Mouse (Mus musculus): ENCODE measurements around the gene Pnpla1. TPM values are rescaled to one million over a fixed set of nuclear protein-coding genes. Genes with fewer than 3 reads are reported as not detected.
A peak's percentile ranks its signal among the peaks of the same experiment; 100 is the strongest.

The Pnpla1 gene
- total RNA-seq, 2 experiments from 2014 or later = 0.42 to 0.66 TPM

DNA sequence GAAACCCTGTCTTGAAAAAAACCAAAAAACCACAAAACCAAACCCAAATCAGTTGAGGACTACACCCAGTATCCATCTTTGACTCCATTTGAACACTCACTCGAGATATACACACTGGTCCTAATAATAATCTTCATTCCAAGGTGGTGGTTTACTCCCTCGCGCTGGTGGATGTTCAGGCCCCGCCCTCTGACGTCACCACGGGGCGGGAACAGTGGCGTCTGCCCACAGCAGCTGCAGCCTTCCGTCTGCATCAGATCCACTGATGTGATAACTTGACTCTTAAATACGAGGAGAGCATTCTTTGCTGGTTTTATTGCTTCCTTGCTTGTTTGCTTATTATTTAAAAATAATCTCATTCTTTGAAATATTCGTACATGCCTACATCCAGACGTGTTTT is 24.1 kb downstream of the Pnpla1 start:
- DNase-seq (ENCODE audit: extremely low spot score in 1 of 2, low spot score in 1 of 2) = peak in 1 of 2 experiments; percentile 50

DNA sequence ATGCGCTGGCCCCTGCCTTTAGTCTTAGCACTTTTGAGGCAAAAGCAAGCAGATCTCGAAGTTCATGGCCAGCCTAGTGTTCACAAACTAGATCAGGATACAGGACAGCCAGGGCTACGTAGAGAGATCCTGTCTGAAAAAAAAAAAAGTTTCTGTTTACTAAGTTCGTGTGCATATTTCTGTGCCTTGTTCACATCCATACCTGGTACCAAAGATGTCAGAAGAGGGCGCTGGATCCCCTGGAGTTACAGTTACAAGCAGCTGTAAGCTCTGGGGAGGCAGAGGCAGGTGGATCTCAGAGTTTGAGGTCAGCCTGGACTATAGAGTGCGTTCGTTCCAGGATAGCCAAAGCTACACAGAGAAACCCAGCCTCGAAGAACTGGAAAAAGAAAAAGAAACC is 24.6 kb downstream of the Pnpla1 start:
- DNase-seq (ENCODE audit: extremely low spot score in 1 of 2, low spot score in 1 of 2) = no peak

DNA sequence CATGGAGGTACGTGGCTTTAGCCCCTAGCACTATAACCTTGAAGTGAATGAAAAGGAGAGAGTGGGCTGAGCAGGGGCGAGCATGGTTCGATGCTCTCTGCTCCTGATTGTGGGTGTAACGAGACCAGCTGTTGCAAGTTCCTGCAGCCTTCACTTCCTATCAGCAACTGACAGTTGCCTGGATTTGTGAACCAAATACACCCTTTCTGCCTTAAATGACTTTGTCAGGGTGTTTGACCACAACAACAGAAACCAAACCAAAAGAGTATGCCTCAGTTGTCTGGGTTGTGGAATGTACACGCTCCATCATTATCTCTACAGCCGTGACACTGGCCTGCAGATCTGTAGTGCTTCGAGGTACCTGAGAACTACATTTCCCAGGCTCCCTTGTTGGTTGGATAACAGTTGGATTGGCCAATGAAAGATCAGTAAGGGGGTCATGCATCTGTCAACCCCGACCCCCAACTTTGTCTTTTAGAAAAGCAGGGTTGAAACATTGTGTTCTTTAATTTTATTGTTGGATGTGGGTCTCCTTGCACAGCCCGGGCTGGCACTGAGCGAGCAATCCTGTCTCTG is 25.8 kb downstream of the Pnpla1 start:
- no peak for DNase-seq (ENCODE audit: extremely low spot score in 1 of 2, low spot score in 1 of 2)

DNA sequence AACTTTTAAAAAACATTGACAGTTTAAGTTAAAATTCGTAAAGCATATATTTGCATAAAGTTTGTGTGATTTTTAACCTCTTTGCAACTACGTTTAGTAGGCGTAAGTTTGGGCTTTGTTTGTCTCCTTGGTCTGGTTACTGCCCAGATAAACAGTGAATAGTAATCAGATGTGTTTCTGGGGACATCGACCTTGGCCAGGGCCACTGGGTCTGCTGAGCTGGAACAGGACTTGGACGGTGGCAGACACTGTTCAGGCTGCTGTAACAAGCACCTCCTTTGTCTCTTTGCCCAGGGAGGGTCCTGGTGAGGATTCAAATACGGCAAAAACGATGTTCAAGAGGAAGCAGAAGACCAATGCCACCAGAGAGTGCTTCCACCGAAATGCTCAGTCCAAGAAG is 27.0 kb downstream of the Pnpla1 start:
- no peak for DNase-seq (ENCODE audit: extremely low spot score in 1 of 2, low spot score in 1 of 2)

DNA sequence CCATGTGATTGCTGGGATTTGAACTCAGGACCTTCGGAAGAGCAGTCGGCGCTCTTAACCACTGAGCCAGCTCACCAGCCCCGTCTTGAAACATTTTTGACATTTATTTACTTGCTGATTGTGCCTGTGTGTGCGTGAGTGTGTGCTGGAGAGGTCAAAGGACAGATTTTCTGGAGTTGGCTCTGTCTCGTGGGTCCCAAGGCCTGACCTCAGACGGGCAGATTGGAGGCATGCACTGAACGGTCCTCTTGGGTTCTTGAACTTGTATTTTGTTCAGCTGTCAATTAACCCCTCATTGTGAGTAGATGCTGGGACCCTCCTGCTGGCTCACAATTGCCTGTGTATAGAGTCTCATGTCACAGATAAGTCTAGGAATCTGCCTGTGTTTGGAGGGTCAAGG is 28.1 kb downstream of the Pnpla1 start:
- no peak for DNase-seq (ENCODE audit: extremely low spot score in 1 of 2, low spot score in 1 of 2)

DNA sequence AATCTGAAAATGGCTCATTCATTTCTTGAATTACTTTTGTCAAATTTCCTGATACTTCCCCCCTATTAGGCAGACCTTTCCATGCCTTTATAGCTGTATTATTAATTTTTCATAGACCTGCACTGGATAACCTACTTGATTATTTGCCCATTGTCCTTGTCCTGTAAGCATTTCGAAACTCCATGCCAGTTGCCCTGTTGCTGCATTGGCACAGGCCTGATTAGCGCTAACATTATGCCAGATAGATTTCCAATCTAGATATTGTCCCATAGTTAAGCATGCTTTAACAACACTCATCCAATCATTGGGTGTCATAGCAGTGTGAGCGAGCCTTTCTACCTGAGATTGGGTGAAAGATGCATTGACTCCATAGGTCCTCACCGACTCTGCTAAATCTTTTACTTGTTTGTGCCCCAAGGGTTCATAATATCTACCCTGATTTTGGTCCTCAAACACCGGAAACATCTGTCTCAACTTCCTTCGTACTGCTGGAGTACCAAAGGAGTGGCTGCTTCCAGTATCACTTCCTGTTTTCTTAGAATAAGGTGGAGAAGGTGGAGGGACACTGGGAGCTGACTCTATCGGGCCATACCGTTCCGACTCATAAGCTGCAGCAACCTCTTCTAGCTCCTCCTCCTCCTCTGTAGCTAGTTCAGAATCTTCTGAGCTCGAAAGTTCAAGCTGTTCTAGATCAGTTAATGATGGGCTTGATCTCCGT is 36.0 kb downstream of the Pnpla1 start:
- no peak for DNase-seq (ENCODE audit: extremely low spot score in 1 of 2, low spot score in 1 of 2)

DNA sequence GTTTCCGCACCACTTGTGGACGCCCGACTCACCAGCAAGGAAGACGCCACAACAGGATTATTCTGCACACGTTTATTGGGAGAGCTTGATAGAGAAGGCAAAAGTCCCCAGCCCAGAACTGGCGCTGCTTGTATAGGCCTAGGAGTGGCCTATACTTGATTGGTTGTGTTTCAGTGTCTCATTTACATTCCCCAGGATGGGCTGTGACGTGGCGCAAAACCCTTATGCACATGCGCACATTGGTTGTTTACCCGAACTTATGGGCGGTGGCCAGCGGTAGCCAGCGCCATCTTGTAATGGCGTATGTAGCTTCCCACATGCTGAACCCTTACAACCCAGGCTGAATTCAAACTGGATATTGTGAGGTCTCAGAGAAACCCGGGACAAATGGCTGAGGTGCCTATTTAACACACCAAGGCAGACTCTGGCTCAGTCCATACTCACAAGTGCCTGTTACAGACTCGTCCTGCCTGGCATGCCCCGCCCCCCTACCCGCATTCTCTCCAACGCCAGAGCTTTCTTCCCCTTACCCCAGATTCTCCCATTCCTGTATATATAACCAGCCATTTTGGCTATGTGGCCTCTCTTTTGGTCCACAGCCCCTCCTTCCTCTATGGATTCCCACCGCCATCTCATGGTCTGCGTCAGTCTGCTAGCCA is 37.1 kb downstream of the Pnpla1 start:
- DNase-seq (ENCODE audit: extremely low spot score in 1 of 2, low spot score in 1 of 2) = no peak

DNA sequence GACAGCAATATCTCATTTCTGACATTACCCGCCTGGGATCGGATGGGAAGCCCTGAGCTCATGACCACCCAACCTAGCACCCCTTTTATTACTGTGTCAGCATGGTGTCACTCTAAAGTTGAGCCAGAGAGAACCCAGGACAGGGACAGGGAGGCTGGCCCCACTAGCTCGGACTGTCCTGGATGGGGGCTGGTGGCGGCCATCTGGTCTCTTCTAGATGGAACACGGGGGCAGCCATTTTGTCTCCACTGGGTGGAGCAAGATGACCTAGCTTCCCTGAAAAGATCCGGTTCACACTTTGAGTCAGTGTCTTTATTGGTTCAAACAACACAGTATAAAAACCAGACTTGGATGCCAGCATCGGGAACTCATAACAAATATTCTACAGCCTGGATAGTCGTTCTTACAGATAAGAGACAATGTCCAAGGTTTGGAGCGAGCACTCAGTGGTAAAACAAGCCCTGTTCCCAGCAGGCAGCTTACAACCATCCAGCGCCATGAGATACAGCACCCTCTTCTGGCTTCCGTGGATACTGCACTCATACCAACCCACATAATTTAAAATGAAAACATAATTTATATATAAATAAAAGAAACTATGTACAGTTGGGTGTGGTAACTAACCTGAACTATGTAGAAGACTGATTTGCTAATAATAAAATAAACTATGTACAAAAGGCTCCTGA is 38.0 kb downstream of the Pnpla1 start:
- no peak for DNase-seq (ENCODE audit: extremely low spot score in 1 of 2, low spot score in 1 of 2)

DNA sequence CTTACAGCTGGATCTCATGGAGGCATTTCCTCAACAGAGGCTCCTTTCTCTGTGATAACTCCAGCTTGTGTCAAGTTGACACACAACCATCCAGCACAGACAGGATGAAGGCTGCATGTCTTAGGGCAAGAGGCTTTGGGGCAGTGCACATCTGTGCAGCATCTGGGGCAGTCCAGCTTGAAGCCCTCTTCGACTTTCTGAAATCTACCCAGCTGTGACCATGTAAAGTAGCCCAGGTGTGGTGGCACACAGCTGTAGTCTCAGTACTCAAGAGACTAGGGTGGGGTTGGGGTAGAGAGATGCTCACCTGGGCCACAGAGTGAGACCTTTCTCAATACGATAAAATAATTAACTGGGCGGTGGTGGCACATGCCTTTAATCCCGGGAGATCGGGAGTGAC is 39.6 kb downstream of the Pnpla1 start:
- no peak for DNase-seq (ENCODE audit: extremely low spot score in 1 of 2, low spot score in 1 of 2)

DNA sequence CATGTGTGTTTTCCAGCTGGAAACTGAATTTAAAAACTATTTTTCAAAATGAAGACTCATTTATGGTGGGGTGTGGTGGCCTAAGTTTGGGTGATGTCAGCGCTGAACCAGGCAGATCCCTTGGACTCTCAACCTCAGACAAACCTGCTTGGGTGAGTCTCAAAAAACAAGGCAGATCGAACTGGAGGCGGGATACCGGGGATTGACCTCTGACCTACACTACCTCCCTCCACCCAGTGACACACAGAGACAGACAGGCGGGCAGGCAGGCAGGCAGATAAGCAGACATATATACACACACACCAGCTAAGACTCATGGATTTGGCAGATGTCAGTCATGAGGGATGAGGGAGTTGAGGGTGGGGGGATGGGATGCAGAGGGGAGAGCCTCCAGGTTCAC is 40.0 kb downstream of the Pnpla1 start:
- DNase-seq (ENCODE audit: extremely low spot score in 1 of 2, low spot score in 1 of 2) = no peak

DNA sequence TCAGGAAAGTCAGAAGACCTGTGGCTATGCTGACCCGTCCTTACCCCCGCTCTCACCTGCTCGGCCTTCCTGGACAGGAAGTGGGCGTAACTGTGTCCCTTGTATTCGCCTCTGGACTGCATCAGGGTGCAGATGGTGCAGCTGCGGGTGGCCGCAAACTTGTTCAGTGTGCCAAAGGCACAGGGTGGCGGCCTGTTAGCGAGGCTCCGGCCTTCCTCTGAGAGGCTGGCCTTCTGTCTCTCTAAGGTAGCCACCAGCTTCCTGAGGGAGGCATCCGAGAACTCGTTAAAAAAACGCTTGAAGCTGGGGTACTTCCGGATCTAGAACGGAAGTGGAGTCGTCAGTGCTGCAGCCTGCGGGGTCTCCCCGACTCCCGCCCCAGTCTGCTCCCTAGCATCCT is 41.2 kb downstream of the Pnpla1 start:
- no peak for DNase-seq (ENCODE audit: extremely low spot score in 1 of 2, low spot score in 1 of 2)

DNA sequence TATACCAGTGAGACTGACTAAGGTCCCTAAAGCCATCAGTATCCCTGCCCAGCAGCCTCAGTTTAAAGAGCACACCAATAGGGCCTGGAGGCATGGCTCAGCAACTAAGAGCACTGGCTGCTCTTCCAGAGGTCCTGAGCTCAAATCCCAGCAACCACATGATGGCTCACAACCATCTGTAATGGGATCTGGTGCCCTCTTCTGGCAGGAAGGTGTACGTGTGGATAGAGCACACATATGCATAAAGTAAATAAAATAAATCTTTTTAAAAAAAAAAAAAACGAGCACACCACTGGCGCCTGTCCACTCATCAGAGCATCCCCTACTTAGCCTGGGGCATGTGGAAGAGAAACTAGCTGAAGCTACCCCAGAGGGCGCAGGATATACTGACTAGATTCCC is 43.3 kb downstream of the Pnpla1 start:
- DNase-seq (ENCODE audit: extremely low spot score in 1 of 2, low spot score in 1 of 2) = no peak

DNA sequence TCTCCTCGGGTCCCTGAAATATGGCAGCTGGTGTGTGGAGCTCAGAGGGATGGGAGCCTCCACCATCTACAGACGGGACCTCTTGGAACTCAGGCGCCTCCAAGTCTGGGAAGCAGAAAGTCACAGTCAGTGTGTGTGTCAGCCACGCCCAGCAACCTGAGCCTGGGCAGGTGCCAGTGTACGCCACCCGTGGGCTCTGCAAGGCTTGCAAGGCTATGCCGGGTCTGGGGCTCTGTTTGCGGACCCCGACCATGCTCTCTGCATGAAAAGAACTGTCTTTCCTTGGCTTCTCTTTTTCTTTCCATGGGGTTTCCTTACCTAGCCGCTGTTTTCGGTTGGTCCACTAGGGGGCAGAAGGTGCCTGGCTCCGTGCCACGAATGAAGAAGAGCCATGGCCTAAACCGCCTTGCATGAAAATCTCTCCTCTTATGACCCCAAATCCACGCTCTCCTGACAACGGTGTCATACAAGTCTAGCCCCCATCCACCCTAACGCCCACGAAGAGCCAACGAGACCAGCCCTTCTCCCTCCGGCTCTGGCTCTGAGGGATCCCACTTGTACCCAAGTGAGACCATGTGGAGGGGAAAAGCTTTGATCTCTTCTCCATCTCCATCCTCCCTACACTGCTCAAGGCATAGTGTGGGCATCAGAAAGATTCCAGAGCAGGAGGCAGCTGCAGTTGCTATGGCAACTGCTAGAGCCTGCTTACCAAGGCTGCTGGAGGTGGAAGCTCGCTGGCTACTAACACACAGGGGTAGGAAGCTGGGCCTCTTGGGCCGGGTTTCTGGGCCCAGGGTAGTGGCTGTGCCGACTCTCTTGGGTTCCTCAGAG is 46.5 kb downstream of the Pnpla1 start:
- DNase-seq (ENCODE audit: extremely low spot score in 1 of 2, low spot score in 1 of 2) = peak; percentile 62 to 76

DNA sequence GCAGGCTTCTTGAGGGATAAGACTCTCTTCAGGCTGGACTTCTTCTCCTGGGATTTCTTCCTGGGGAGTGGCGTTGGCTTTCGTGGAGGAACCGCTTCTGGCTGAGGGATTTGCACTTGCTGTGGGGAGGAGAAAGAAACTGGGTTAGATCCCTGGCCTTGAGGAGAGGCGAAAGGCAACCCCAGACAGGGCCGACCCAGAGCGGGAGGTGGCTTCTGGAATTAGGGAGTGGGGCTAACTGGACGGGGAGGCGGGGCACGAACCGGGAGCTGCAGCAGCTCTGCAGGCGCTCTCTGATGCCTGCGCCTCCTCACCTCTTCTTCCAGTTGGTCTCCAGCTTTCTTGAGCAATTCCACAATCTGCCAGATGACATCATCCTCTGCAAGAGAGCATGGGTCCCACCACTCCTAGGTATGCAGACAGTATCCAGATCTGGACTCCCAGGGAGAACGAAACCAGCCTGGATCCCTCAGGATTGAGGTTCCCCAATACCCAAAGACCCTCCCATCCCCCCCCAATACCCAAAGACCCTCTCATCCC is 47.2 kb downstream of the Pnpla1 start:
- DNase-seq (ENCODE audit: extremely low spot score in 1 of 2, low spot score in 1 of 2) = peak in 1 of 2 experiments; percentile 28

DNA sequence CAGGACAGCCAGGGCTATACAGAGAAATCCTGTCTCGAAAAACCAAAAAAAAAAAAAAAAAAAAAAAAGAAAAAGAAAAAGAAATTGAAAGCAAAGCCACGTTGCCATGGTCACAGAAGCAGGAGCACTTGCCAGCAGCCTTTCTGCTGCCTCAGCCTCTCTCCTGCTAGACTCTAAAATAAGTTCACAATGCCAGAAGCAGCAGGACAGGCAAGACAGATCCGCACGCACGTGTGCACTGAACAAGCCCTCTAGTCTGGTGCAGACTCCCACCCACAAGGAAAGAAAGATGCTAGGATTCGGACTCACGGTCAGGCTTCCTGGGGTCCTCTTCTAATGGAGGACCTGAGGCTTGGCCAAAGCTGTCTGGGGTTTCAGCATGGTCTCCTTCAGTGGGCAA is 49.7 kb downstream of the Pnpla1 start:
- no peak for DNase-seq (ENCODE audit: extremely low spot score in 1 of 2, low spot score in 1 of 2)

DNA sequence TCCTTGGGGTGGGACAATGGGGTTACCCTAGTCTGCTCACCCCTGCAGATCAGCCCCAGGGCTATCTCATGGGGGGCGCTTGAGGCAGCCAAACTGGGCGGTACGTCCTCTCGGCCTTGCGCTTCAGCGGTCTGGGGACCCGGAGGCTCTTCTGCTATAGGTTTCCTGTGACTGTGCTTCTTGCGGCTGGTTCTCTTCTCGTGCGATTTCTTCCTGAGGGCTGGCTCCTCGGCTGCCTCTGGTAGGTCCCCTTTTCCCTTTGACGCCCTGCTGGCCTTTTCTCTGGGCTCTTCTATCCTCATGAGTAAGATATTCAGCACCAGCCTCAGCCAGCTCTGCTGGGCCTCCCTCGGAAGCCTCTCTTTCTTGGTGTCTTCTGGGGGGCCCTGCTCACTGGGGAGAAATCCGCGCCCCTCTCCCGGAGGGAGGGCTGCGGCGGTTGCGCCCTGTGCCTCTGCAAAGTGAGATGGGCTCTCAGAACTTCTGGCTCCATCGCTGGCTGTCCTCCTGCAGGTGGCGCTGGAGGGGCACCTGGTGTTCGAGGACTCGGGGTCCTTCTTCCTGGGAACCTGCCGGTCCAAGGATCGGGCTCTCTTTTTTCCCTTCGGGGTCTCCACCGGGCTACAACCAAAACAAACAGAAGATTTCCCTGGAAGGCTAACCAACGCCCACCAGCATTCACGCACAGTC is 51.2 kb downstream of the Pnpla1 start:
- peak in 1 of 2 experiments; percentile 43 for DNase-seq (ENCODE audit: extremely low spot score in 1 of 2, low spot score in 1 of 2)

DNA sequence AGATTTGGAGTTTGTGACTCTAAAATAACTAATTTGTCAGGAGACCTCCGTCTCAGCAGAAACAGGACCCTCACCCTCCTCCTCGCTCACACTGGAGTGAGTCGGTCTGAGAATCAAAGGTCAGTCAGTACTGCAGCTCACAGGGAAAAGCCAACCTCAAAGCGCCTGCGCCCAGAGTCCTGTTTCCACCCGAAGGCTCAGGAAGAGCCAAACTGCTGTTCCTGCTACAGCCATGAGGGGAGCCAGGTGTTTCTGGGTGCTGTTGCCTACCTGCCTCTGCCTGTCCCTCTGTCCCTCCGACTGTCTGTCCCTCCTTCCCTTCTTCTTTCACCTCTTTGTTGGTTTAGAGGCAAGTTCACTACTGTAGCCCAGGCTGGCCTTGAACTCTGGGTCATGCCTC is 51.9 kb downstream of the Pnpla1 start:
- no peak for DNase-seq (ENCODE audit: extremely low spot score in 1 of 2, low spot score in 1 of 2)

DNA sequence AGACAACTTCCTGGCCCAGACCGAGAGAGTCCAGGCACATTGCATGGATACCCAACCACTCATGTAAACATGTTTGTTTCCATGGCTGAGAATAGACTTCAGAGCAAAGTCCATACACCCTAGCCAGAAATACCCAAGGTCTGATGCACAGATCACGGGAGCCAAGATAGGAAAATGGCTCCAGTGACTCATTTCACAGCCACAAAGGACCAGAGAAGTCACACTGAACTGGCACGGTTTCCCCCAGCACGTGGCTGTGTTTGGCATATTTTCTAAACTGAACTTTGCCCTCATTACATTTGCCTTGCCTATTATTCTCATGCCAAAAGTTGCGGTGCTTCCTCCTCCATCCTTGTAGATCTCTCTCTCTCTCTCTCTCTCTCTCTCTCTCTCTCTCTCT is 55.0 kb downstream of the Pnpla1 start:
- DNase-seq (ENCODE audit: extremely low spot score in 1 of 2, low spot score in 1 of 2) = no peak

DNA sequence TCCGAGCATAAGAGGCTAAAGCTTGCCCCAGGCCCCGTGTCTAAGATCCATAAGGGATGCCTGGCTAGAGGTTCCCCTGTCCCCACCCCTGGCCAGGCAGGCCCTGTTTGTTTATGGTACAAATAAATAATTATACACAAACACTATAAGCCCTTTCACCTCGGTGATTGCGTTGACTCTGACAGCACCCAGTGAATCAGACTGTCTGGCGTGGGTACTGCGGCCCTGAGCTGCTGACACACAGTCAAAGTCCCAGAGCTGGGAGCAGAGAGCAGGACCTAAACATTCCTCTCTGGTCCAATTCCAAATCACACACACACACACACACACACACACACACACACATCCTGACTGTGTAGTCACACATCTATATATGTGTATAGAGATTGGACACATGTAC is 55.7 kb downstream of the Pnpla1 start:
- no peak for DNase-seq (ENCODE audit: extremely low spot score in 1 of 2, low spot score in 1 of 2)

All from layer of hippocampus, postnatal 25 days (tissue).